Mouse (Mus musculus) erythroblast, embryonic 14.5 days (primary cell): ENCODE measurements around the gene Ankrd40. TPM values are rescaled to one million over a fixed set of nuclear protein-coding genes. Genes with fewer than 3 reads are reported as not detected.
A peak's percentile ranks its signal among the peaks of the same experiment; 100 is the strongest.

Source experiments
- H3K27me3 ChIP-seq: 2 replicates; pipeline ENCODE4 v1.6.1; 2012; ENCODE audit warnings: inconsistent platforms; ENCODE audit not compliant: control insufficient read depth
- H3K36me3 ChIP-seq: 2 replicates; pipeline ENCODE4 v1.6.1; 2012; ENCODE audit warnings: mild to moderate bottlenecking, inconsistent platforms; ENCODE audit not compliant: control insufficient read depth
- H3K4me1 ChIP-seq: 2 replicates; pipeline ENCODE4 v1.6.1; 2012; ENCODE audit warnings: inconsistent platforms; ENCODE audit not compliant: control insufficient read depth
- H3K4me3 ChIP-seq: replicated peaks from 2 replicates; pipeline ENCODE3; 2012; ENCODE audit warnings: moderate library complexity, mild to moderate bottlenecking, inconsistent platforms
- H3K9me3 ChIP-seq: 2 replicates; pipeline ENCODE4 v1.6.1; 2012; ENCODE audit warnings: low read length, inconsistent platforms, mixed read lengths; ENCODE audit not compliant: control insufficient read depth
- GATA1 ChIP-seq: IDR thresholded peaks from 2 replicates; pipeline ENCODE4 v1.6.1; 2012; ENCODE audit warnings: low read length, inconsistent platforms, mixed read lengths
- TAL1 ChIP-seq: IDR thresholded peaks from 3 replicates; pipeline ENCODE4 v1.6.1; 2012; ENCODE audit warnings: low read length, inconsistent platforms, mixed read lengths
- polyA plus RNA-seq: library from polyadenylated mRNA; stranded (reverse); fragments of >175 nt; gene quantifications from 2 replicates; pipeline ENCODE4 v1.2.3, GENCODE M21; 2012

Ankrd40 gene
- polyA plus RNA-seq, 1 experiment, result 7.4 TPM

- Histone ChIP-seq H3K4me1 (peaks cover 40% of the 10 kb centered on the region), H3K27me3 (peaks cover 13% of the 10 kb centered on the region), H3K36me3 (peaks cover 23% of the 10 kb centered on the region), H3K9me3 (peaks cover 6% of the 10 kb centered on the region; the same call in 1 of the 2 replicates), H3K4me3 (no peak overlapping the region)
- TF ChIP-seq GATA1, result no peak
- TF ChIP-seq TAL1, result no peak
Measured at GRCm38 (mm10) chr11:94344470-94344869, 16.7 kb downstream of the Ankrd40 start.

DNA sequence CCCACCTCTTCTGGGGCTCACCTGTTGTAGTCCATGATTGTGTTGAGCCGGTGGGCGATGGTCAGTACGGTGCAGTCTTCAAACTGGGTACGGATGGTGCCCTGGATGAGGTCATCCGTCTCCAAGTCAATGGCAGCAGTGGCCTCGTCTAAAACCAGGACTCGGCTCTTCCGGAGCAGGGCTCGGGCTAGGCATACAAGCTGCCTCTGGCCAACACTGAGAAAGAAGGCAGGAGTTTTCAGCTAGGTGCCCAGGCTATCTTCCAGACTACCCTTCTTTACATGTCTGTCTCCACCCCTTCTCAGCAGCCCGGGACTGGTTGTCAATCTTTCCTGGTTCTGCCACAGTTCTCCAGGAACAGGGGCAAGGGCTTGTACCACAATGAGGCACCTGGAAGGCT, 18.1 kb downstream of the Ankrd40 start:
- peaks cover 6% of the 10 kb centered on the region; the same call in 1 of the 2 replicates for H3K9me3 ChIP-seq
- peaks cover 13% of the 10 kb centered on the region for H3K27me3 ChIP-seq
- peaks cover 10% of the 10 kb centered on the region for H3K36me3 ChIP-seq
- no peak for TF ChIP-seq GATA1
- H3K4me1 ChIP-seq, result peaks cover 44% of the 10 kb centered on the region
- H3K4me3 ChIP-seq, result no peak overlapping the region

GRCm38 (mm10) chr11:94346611-94347010, 18.8 kb downstream of the Ankrd40 start:
- H3K27me3 ChIP-seq, result peaks cover 13% of the 10 kb centered on the region
- H3K9me3 ChIP-seq, result peaks cover 6% of the 10 kb centered on the region; the same call in 1 of the 2 replicates
- no peak overlapping the region for H3K4me3 ChIP-seq
- H3K36me3 ChIP-seq, result peaks cover 5% of the 10 kb centered on the region
- peaks cover 51% of the 10 kb centered on the region for H3K4me1 ChIP-seq
- no peak for TF ChIP-seq TAL1
- TF ChIP-seq GATA1, result no peak

GRCm38 (mm10) chr11:94347063-94347575, 19.3 kb downstream of the Ankrd40 start:
- TF ChIP-seq GATA1 (no peak), TAL1 (no peak)
- Histone ChIP-seq H3K4me1 (peaks cover 52% of the 10 kb centered on the region), H3K4me3 (no peak overlapping the region), H3K27me3 (peaks cover 17% of the 10 kb centered on the region), H3K9me3 (peaks cover 6% of the 10 kb centered on the region; the same call in 1 of the 2 replicates), H3K36me3 (peaks cover under 1% of the 10 kb centered on the region)

GRCm38 (mm10) chr11:94349839-94350238, 22.0 kb downstream of the Ankrd40 start:
- Histone ChIP-seq H3K4me3 (no peak overlapping the region), H3K4me1 (peaks cover 38% of the 10 kb centered on the region), H3K27me3 (peaks cover 40% of the 10 kb centered on the region), H3K9me3 (peaks cover 6% of the 10 kb centered on the region; the same call in 1 of the 2 replicates), H3K36me3 (no peaks in the 10 kb centered on the region)
- TF ChIP-seq GATA1, result no peak
- no peak for TF ChIP-seq TAL1

- H3K4me3 ChIP-seq, result peak overlapping the region; percentile 33
- H3K36me3 ChIP-seq, result no peaks in the 10 kb centered on the region
- peaks cover 38% of the 10 kb centered on the region for H3K4me1 ChIP-seq
- H3K9me3 ChIP-seq, result peaks cover 6% of the 10 kb centered on the region; the same call in 1 of the 2 replicates
- TF ChIP-seq GATA1, result no peak
- TF ChIP-seq TAL1, result no peak
- peaks cover 39% of the 10 kb centered on the region for H3K27me3 ChIP-seq
Measured at GRCm38 (mm10) chr11:94350337-94350736, 22.5 kb downstream of the Ankrd40 start.

DNA sequence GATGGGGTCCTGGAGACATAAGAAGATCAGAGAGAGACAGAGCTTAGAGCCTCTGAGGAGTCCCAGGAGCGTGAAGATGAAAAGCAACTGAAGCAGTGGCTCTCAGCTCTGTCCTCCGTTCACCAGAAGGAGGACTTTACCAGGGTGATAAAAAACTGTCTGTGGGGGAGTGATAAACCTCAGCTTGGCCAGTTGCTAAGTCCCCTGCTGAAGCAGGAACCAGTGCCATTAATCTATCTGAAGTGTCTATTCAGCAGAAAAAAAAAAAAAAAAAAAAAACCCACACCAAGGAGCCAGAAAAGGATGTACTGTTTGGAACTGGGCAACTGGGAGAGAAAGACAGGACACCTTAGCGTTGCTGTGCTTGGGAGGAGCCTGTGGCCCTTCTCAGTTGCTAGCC, 23.3 kb downstream of the Ankrd40 start:
- TF ChIP-seq GATA1, result peak; percentile 28; the same call in 1 of the 2 replicates
- peak; percentile 35; the same call in 2 of the 3 replicates for TF ChIP-seq TAL1
- H3K4me3 ChIP-seq, result peak overlapping the region; percentile 33
- H3K4me1 ChIP-seq, result peaks cover 39% of the 10 kb centered on the region
- H3K36me3 ChIP-seq, result no peaks in the 10 kb centered on the region
- peaks cover 37% of the 10 kb centered on the region for H3K27me3 ChIP-seq
- H3K9me3 ChIP-seq, result peaks cover 6% of the 10 kb centered on the region; the same call in 1 of the 2 replicates

- no peak overlapping the region for H3K4me3 ChIP-seq
- no peaks in the 10 kb centered on the region for H3K36me3 ChIP-seq
- peaks cover 48% of the 10 kb centered on the region for H3K27me3 ChIP-seq
- TF ChIP-seq TAL1, result no peak
- no peak for TF ChIP-seq GATA1
- H3K9me3 ChIP-seq, result no peaks in the 10 kb centered on the region
- H3K4me1 ChIP-seq, result peaks cover 22% of the 10 kb centered on the region
Measured at GRCm38 (mm10) chr11:94355521-94356217, 27.9 kb downstream of the Ankrd40 start.

DNA sequence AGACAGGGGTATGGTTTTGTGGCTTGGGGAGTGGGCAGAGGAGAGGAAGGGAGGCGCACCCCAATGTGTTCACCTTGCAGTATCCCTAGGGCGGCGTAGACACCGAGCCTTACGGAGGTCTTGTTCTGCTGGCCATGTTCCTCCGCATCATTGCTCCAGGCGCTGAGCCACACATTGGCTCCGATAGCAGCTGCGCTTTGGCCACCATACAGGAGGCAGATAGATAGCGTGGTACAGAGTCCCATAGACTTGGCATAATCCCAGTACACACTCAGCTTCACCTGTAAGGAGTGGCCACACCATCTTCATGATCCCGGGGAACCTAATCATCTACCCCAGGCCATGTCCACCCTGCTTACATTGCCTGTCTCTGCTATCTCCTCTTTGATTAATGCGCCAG, 31.4 kb downstream of the Ankrd40 start:
- peaks cover 1% of the 10 kb centered on the region; the same call in 1 of the 2 replicates for H3K4me1 ChIP-seq
- H3K4me3 ChIP-seq, result no peak overlapping the region
- no peaks in the 10 kb centered on the region for H3K9me3 ChIP-seq
- TF ChIP-seq TAL1, result no peak
- peaks cover 34% of the 10 kb centered on the region for H3K27me3 ChIP-seq
- H3K36me3 ChIP-seq, result no peaks in the 10 kb centered on the region
